Mouse (Mus musculus): ENCODE data around the gene Ifih1.

DNA sequence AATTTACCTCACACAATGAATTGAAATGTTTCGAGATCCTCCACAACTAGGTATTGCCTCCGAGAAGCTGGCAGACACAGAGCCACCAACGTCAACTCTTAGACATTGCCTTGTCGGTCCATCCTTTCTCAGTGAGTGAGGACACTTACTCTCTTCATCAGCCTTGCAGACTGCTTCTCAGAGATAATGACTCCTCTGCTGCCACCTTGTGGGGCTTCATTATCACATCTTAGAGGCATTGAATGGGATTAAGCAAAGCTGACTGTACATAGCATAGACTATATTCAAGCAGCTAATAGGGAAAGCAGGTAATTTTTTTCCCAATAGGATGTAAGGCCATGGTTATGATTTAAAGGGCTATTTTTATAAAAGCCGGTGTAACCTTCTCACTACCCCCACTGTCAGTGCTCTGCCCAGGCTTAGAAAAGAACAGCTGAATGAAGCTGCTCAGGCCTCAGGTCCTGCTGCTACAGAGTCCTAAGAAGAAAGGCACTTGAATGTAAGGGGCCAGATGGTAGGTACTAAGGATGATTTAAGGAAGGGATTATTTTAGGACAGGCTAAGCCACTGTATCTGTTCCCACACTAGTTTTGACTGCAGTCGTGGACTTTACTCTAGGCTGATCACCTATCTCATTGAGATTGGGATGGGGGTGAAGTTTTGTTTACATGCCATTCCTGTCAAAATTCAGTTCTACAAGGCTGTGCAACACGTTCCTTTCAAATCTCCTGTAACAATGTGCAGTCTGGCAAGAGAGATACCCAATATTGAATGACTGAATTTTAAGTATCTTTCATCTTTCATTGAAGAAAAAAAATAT, 8.7 kb upstream of the Ifih1 start:
- TF ChIP-seq CTCF (IDR thresholded peaks at IDR 0.05; ENCODE audit: control insufficient read depth, insufficient read depth, insufficient read length) = no peak
- no peak for TF ChIP-seq CEBPB (IDR thresholded peaks at IDR 0.05; ENCODE audit: low read depth)
- TF ChIP-seq MYOD1 (IDR thresholded peaks at IDR 0.05; ENCODE audit: control insufficient read depth, insufficient read length, low read depth) = no peak
- TF ChIP-seq USF1 (IDR thresholded peaks at IDR 0.05; ENCODE audit: low read depth) = no peak
